Mouse (Mus musculus): ENCODE results near the gene Efnb2.
A peak's percentile ranks its signal among the peaks of the same experiment; 100 is the strongest.

Efnb2 gene

GRCm38 (mm10) chr8:8656578-8657441 lies 4.2 kb downstream of the Efnb2 start:
- no peak for ATAC-seq (ENCODE audit: insufficient number of reproducible peaks, low FRiP score, low TSS enrichment)

GRCm38 (mm10) chr8:8655346-8656340 lies 5.4 kb downstream of the Efnb2 start:
- ATAC-seq (ENCODE audit: insufficient number of reproducible peaks, low FRiP score, low TSS enrichment) = no peak

- no peak for ATAC-seq (ENCODE audit: insufficient number of reproducible peaks, low FRiP score, low TSS enrichment)
These were observed 7.0 kb downstream of the Efnb2 start for GRCm38 (mm10) chr8:8653906-8654489.

- ATAC-seq (ENCODE audit: insufficient number of reproducible peaks, low FRiP score, low TSS enrichment) = no peak
These were observed 7.7 kb downstream of the Efnb2 start for GRCm38 (mm10) chr8:8653343-8653742.

GRCm38 (mm10) chr8:8652388-8652787 lies 8.7 kb downstream of the Efnb2 start:
- ATAC-seq (ENCODE audit: insufficient number of reproducible peaks, low FRiP score, low TSS enrichment) = no peak

- ATAC-seq (ENCODE audit: insufficient number of reproducible peaks, low FRiP score, low TSS enrichment) = peak; percentile 16; the same call in 1 of the 2 replicates
These were observed 11.1 kb downstream of the Efnb2 start for GRCm38 (mm10) chr8:8649944-8650343.

GRCm38 (mm10) chr8:8649536-8649935 lies 11.5 kb downstream of the Efnb2 start:
- no peak for ATAC-seq (ENCODE audit: insufficient number of reproducible peaks, low FRiP score, low TSS enrichment)

GRCm38 (mm10) chr8:8648686-8649085 lies 12.4 kb downstream of the Efnb2 start:
- no peak for ATAC-seq (ENCODE audit: insufficient number of reproducible peaks, low FRiP score, low TSS enrichment)

GRCm38 (mm10) chr8:8647824-8648223 lies 13.2 kb downstream of the Efnb2 start:
- ATAC-seq (ENCODE audit: insufficient number of reproducible peaks, low FRiP score, low TSS enrichment) = no peak

- no peak for ATAC-seq (ENCODE audit: insufficient number of reproducible peaks, low FRiP score, low TSS enrichment)
These were observed 13.7 kb downstream of the Efnb2 start for GRCm38 (mm10) chr8:8647319-8647718.

- ATAC-seq (ENCODE audit: insufficient number of reproducible peaks, low FRiP score, low TSS enrichment) = no peak
These were observed 16.7 kb downstream of the Efnb2 start for GRCm38 (mm10) chr8:8644160-8644915.

- ATAC-seq (ENCODE audit: insufficient number of reproducible peaks, low FRiP score, low TSS enrichment) = no peak
These were observed 20.8 kb downstream of the Efnb2 start for GRCm38 (mm10) chr8:8640264-8640588.

- no peak for ATAC-seq (ENCODE audit: insufficient number of reproducible peaks, low FRiP score, low TSS enrichment)
These were observed 21.3 kb downstream of the Efnb2 start for GRCm38 (mm10) chr8:8639569-8640263.

- no peak for ATAC-seq (ENCODE audit: insufficient number of reproducible peaks, low FRiP score, low TSS enrichment)
These were observed 29.6 kb downstream of the Efnb2 start for GRCm38 (mm10) chr8:8631394-8631793.

GRCm38 (mm10) chr8:8624017-8624416 lies 37.0 kb downstream of the Efnb2 start:
- no peak for ATAC-seq (ENCODE audit: insufficient number of reproducible peaks, low FRiP score, low TSS enrichment)

- ATAC-seq (ENCODE audit: insufficient number of reproducible peaks, low FRiP score, low TSS enrichment) = no peak
These were observed 37.6 kb downstream of the Efnb2 start for GRCm38 (mm10) chr8:8623486-8623885.

- peak; percentile 46; the same call in 1 of the 2 replicates for ATAC-seq (ENCODE audit: insufficient number of reproducible peaks, low FRiP score, low TSS enrichment)
These were observed 38.6 kb downstream of the Efnb2 start for GRCm38 (mm10) chr8:8622476-8622875.

- 0 out of 2 replicates have a peak, but pooled peaks have one; percentile 41 for ATAC-seq (ENCODE audit: insufficient number of reproducible peaks, low FRiP score, low TSS enrichment)
These were observed 39.0 kb downstream of the Efnb2 start for GRCm38 (mm10) chr8:8622031-8622430.

- ATAC-seq (ENCODE audit: insufficient number of reproducible peaks, low FRiP score, low TSS enrichment) = no peak
These were observed 39.7 kb downstream of the Efnb2 start for GRCm38 (mm10) chr8:8621236-8621917.

Measured in cerebellum, adult (tissue).